Mouse (Mus musculus) mouse embryonic stem cell (cell line): ENCODE data around the gene Anp32b.

Experiments
- in situ Hi-C, 2 experiments: fragments of 300-500 bp; cut with MboI; formaldehyde crosslinking; loops; 1 replicate in 1 of 2; 3 replicates in 1 of 2; pipeline ENCODE4 v1.14.3; 2019 to 2020; ENCODE audit warnings: low sequenced_read_pairs in 2 of 2, low pct_unique_long_range_greater_than_20kb in 1 of 2, mixed read lengths in 1 of 2; ENCODE audit not compliant: unreplicated experiment in 1 of 2

Gene Anp32b

DNA sequence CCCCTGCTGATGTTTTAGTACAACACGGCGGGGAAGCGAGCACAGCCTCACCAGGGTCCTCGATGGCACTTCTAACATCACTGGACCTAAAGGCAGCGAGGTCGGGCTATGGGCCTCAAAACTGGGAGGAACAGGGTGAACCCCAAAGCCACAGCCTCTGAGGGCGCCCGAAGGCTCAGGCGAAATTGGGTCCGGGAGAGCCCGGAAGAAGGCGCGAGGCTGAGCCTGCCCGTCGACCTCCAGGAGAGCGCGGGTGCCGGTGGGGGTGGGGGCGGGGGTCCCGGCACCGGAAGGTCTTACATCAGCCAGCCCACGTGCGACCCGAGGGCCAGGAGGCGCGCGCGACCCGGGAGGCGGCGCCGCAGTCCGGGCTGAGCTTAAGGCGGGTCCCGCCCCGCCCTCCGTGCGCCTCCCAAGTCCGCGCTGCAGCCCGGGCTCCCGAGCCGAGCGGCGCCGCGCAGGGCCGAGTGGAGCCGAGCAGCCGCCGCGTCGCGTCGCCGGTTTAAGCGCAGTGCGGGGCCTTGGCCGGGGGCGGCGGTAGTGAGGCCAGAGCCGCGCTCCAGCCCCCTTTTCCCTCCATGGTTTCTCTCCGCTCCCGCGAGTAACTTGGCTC, at the start of gene Anp32b:
TSS of gene Anp32b (plus strand) at position 384 of the 613 bp plus-strand sequence.
- in situ Hi-C loops: no loop called here

DNA sequence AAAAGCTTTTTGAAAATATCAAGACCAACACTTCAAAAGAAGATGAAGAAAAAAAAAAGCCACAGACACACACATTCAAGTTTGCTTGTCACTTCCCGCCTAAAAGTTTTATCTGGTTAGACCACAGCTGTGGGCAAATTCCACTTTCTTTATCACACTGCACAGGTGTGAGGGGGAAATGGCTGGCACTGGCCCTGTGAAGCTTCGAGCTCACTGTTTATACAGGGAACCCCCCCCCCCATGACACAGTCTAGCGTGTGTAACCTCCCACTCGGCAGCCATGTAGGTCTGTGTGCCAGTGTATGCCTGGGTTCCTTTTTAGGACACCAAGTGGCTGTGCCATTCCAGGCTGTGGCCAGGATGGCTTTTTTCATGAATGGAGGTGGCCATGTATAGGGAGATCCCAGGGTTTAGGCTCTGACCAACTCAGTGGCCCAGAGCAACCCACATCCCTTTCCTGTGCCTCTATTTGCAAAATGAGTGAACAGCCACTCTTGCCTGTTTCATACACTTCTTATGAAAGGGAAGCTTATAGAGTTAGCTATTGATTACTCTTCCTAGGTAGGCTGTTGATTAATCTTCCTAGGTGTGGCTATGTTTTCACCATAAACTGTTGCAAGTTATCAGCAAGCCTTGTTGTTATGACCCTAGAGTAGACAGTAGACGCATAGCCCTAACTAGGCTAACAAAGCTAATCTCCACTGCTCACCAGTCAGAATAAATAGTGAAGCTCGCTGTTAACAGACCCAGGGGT, 46.5 kb upstream of the Anp32b start:
- in situ Hi-C loops: no loop called here

DNA sequence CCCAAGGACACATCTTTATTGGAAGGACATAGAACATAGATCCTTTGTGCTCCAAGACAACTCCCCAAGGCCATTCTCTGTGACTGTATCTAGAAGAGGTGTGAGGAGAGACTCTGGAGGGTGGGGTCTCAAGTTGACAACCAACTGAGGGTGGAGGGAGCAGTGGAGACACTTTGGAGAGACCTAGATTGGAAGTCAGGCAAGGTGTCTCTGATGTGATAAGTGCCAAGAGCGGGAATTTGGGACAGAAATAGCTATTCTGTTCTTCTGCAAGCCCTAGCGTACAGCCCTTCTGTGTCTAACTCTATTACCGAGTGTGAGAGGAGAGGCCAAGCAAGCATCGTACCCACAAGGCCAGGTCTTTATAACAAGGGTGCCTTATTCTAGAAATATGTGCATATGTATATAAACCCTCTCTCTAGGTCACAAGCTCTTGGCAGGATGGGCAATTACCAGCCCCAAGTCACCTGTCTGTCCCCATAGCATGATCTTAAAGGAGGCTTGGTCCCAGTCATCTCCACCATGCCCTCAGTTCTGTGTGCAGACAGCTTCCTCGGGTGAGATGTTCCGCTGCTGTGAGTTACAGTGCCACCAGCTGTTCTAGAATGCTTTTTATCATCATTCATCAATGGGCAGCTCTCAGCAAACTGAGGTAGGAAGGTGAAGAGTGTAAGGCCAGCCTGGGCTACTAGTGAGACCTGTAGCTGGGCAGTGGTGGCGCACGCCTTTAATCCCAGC, 43.6 kb upstream of the Anp32b start:
- in situ Hi-C loops: no loop called here

DNA sequence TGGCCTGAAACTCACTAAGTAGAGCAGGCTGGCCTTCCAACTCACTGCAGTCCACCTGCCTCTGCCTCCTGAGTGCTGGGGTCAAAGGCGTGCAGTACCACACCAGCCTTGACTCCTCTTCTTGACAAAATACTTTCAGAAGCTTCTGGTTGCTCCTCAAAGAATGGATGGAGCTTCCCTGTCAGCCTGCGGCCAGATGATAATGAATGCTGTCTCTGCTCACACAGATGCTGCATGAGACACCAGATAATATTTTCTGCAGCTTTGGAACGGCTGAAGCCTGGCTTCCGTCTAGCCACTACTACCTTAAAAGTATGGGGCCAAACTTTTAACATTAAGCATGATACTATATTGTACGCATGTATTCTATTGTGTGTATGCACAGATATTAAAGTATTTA, 40.0 kb upstream of the Anp32b start:
- in situ Hi-C loops: no loop called here

DNA sequence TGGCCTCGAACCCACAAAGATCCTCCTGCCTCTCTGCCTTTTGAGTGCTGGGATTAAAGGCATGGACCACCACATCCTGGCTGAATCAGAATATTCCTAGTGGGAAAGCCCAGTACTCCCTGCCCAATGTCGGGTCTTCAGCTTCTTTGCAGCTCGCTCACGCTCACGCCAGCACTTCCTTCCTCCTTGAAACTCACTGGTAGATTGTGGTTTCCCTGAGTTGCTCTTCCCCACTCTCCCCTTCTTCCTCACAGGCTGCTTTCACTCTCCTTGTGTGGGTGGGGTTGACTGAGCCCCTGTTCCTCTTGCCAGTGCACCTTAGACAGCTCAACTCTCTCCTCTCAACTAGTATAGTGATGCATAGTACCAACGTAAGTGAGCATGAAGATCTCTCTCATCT, 39.2 kb upstream of the Anp32b start:
- in situ Hi-C loops: no loop called here

DNA sequence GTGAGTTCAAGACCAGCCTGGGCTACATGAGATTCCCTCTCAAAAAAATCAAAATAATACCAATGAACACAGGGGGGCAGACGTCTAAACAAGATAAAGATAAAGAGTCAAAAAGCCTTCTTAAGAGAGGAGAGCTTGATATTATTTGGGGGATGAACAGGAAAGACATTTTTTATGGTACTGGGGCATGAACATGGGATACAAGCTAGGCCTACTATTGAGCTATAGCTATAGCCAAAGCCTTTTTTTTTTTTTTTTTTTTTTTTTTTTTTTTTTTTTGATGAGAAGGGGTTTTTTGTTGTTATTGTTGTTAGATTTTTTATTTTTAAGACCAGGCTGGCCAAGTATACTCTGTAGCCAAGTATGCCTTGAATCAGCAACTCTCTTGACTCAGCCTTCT, 38.6 kb upstream of the Anp32b start:
- in situ Hi-C loops: no loop called here

DNA sequence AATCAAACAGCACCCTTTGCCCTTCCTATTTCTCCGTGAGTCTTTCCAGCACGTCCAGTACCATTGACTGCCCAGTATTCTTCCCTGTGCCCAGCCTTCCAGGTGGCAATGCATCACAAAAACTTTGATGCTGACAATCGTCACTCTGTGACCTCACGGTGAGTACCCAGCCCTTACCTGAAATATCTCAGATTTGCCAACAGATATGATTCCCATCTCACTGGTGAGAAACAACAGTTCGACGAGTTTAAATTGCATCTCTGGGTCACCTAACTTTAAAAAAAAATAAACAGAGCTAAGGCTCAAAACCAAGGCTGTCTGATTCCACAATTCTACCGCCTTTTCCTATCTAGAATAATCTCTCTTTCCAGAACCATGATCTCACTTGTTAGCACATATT, 37.3 kb upstream of the Anp32b start, which contains the start of gene Hemgn:
TSS of gene Hemgn (minus strand) at position 101 of the 400 bp plus-strand sequence.
- in situ Hi-C loops: no loop called here

DNA sequence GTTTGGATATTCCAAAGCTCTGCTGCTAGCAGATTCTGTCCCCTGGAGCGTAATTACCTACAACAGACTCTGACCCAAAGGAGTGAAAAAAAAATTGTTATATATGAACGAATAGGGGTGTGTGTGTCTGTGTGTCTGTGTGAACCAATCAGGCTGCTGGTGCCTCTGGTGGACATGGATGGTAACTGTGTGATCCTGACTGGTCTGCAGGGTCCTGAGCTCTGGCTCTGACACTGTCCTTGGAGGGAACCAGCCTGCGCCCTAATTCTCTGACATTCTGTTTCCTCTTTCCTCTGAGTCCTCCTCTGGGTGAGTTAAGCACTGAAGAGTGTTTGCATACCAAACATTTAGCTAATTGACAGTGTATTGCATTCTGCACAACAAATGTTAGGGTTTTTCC, 33.2 kb upstream of the Anp32b start:
- in situ Hi-C loops: no loop called here

DNA sequence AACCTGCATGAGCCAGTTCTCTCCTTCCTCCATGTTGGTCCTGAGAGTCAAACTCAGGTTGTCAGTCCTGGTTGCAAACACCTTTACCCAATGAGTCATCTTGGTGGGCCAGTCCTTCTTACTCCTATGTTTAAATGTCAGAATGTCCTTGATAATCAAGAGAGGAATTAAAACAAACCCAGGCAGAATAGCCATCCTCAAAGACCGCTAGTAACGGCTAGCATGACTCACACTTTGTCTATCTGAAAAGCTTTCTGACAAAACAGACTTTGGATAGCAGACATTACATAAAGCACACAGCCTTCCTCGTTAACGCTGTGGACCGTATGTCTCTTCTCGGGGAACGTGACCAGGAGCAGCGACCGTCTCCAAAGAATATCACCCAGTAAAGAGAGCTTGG, 31.9 kb upstream of the Anp32b start:
- in situ Hi-C loops: no loop called here

DNA sequence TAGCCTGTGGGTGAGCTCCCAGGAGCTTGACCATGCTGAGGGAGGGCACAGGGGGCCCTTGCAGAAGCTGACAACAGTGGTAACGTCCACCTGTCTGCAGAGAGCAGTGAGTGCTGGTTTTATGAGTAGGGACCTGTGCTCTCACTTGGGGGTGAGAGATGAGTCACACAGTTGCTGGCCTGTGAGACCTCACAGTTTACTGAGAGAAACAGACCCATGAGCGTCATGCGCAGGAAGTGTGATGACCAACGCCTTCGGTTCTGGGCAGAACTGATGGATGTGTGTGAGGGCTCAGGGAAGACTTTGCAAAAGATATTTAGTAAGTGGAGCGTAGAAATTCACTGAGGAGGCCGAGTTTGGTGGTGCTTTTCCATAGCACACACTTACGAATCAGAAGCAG, 28.1 kb upstream of the Anp32b start:
- in situ Hi-C loops: no loop called here

DNA sequence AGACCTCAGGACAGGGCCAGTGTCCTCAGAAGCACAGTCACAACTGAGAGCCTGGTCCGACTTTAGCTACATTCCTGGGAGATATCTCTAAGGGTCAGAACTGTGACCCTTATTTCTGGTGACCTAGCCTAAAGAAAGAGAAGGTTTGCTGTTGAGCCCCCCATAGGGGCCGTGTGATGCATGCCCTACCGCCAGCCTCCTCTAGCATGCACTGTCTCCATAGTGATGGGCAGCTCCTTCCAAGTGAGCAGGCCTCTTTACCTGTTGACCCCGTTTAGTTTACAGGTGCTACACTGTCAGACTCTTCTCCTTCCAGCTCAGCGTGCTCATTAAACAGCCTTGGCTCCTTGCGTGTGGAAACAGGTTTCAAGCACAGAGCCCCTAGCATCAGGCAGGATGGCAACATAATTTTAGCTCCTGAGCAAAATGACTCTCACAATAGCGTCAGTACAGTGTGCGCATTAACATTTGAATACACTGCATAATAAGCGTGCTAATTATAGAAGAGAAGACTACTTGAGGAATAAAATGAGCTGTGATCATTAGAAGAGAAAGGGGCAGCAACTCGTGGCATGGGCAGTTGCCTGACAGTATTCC, 21.7 kb upstream of the Anp32b start:
- in situ Hi-C loops: no loop called here

DNA sequence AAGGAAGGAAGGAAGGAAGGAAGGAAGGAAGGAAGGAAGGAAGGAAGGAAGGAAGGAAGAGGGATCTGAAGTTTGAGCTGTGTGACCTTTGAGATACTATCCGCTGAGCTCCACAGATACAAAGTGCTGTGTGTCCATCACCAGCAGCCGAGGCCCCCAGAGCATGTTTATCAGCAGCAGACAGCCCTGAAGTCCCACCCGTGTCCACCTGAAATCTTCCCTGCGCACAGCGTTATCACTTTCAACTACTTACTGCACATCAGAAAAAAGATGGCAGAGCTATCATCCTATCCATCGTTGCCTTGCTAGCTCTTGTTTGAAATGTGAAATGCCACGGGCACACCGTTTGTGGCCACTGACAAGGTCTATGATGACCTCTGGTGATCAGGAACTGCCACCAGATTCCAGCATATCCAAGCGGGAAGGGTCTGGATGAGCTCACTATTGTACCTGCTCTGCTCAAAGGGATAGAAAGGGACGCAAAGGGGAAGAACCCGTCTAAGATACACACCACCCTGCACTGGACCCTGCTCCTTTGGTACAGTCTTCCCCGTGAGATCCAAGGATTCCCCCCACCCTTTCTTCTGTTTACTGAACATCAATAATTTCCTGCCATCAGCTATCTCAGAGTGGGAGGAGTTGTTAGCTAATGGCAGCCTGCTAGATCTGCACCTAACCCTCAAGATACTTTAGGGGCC, 18.2 kb upstream of the Anp32b start:
- in situ Hi-C loops: no loop called here

DNA sequence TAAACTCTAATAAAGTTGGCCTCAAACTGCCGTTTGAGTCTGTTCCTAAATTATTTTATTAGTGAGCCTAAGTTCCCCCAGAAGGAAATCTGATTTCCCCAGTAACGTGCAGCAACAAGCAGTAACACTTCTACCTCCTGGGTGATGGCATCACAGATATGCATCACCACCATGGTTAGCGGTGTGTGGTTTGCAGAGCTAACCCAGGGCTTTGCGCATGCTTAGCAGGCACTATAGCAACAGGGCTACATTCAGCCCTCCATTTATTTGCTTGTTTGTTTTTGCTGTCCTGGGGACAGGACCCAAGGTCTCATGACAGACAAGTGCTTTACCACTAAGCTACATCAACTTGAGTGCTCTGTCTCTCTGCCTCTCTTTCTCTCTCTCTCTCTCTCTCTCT, 8.2 kb upstream of the Anp32b start:
- in situ Hi-C loops: no loop called here

DNA sequence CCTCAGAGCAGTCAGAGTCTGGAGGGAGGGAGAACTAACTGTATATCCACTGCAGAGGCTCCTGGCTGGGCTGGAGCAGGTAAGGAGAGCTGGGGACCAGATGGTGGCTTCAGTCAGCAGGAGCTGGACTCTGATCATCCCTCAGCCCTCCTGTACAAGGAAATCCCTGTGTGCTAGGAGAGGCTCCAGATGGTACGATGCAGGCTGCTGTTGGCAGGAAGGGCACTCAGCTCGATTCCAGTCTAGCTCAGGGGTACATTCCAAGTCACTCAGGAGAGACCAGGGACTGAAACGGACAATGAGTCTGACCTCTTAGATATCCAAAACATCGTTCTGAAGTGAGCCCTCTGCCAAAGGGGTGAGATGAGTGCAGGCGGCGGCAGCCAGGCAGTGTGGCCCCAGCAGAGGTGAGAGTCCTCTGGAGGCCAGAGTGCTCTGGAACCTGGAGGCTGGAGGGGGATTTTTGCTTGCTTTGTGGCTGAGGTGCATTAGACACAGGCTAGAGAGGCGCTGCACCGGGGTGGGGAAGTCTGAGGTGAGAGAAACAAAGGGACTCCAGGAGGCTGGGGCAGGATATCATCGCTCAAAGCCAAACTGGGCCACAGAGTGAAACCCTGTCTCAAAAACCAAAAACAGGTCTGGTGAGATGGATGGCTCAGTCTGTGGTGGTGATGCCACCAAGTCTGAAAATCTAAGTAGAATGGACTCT, 5.3 kb upstream of the Anp32b start:
- in situ Hi-C loops: no loop called here

DNA sequence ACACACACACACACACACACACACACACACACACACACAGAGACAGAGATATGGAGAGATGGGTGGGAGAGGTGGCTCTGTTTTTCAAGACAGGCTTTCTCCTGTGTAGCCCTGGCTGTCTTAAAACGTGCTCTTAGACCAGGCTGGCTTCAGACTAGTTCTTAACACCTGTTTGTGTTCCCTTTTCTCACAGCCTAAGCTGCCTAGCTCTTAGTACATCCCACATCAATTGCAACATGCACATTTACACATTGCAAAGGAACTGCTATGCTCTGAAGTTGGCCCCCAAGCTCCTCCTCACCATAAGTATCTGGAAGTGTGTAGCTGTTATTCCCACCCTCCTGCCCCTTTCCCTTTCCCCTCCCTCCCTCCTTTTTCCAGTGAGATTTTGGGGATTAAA, 3.2 kb upstream of the Anp32b start:
- in situ Hi-C loops: no loop called here

DNA sequence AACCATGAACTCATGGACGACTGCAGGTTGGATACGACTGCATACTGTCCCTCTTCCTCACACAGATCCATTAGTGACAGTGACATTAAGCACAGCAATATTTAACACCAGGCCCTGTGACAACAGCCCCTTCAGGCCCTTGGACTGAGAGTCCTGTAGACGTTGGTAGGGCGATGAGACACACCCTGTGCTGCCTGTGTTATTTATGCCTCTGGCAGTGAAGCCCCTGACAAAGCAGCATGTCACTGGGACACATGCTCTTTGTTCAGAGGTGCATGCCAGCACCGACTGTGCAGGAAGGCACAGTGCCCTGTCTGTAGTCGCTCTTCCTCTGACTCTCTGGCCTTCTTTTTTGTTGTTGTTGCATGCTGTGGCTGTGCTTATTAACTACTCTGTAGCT, 1.8 kb upstream of the Anp32b start:
- in situ Hi-C loops: no loop called here

DNA sequence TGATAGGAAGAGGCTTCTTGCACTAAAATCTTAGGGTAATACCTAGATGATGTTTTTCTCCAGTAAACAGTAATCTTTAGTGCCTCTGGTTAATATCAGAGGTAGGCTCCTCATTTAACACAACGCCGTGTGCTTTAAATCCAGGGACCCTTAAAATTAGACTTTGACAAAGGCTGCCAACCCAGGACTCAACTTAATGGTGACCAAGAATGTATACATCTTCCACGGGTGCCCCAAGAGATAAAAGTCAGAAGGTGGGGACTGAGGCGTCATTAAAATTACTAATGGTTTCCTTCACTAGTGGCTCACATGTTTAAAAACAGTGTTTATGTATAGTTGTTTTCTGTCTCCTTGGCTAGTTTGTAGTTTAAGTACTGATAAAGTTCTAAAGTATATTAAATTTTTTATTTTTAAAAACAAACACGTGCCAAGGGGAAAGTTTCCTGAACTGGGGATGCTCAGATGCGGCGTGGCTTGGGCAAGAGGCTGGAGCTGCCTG, 633 bp upstream of the Anp32b start:
- in situ Hi-C loops: no loop called here

DNA sequence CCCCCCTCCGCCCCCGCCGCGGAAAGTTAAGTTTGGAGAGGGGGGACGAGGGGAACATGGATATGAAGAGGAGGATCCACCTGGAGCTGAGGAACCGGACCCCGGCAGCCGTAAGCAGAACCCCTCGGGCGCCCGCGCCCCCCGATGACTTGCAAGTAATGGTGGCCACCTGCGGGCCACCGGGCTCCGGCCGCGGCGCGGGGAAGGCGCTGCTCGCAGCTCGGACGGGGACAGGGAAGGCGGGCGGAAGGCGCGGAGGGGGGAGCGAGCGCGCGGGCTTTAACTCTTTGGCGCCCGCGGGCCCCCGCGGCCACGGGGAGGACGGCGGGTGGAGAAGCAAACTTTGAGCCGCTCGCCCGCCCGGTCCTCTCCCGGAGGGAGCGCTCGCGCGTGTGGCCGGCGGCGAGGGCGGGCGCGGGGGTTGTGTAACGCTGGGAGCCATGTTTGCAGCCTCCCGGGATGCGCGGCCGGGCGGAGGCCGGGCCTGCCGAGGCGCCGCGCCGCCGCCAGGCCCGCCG, 597 bp downstream of the Anp32b start:
- in situ Hi-C loops: no loop called here
